Mouse (Mus musculus) cortical plate, adult 2 months (tissue): ENCODE data around the gene Tmem63b.

Source experiments
- CTCF ChIP-seq: fragments of 200-500 bp; IDR thresholded peaks from 2 replicates; pipeline ENCODE4 v1.5.1; 2011; ENCODE audit warnings: mild to moderate bottlenecking, control low read depth, low read length; ENCODE audit not compliant: insufficient read depth; ENCODE audit errors: extremely low read depth
- POLR2A ChIP-seq: fragments of 200-500 bp; IDR thresholded peaks from 2 replicates; pipeline ENCODE4 v1.6.1; 2011; ENCODE audit warnings: mild to moderate bottlenecking, low read length, control low read depth; ENCODE audit not compliant: insufficient read depth; ENCODE audit errors: extremely low read depth

DNA sequence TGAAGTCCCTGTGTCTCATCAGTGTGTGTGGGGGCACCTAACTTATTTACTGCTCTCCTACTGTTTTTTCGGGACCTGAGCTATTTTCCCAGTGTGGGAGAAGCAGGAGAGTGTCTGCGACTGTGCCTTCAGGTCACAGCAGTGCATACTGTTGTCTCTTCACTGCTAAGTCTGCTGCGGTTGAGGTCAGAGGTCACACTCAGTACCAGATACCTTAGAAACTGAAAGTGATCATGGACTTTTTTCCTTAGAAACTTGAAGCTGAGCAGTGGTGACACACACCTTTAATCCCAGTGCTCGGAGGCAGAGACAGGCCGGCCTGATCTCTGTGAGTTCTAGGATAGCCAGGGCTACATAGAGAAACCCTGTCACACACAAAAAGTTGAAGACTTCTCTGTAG, 5.5 kb upstream of the Tmem63b start:
- no peak for TF ChIP-seq POLR2A
- no peak for TF ChIP-seq CTCF
